Mouse (Mus musculus): ENCODE measurements around the gene Scfd1. TPM values are rescaled to one million over a fixed set of nuclear protein-coding genes. Genes with fewer than 3 reads are reported as not detected.

Gene Scfd1
- 4.4 and 11.9 TPM in 2 replicates for polyA plus RNA-seq (2012; rRNA removed; ENCODE audit: low replicate concordance)

GRCm38 (mm10) chr12:51377003-51377887, at the start of gene Scfd1:
Scfd1 (plus strand) TSS chr12:51377510.

GRCm38 (mm10) chr12:51347988-51348697, 29.2 kb upstream of the Scfd1 start, which contains the start of gene G2e3:
G2e3 (plus strand) TSS chr12:51348061.

Other genes starting within 250 kb of the Scfd1 start
- gene G2e3, start 29.4 kb upstream of the Scfd1 start, polyA plus RNA-seq (2012; rRNA removed; ENCODE audit: low replicate concordance) = 0.80 and 1.2 TPM in 2 replicates
- 1.6 and 2.2 TPM in 2 replicates for gene Coch, start 215.8 kb downstream of the Scfd1 start, polyA plus RNA-seq (2012; rRNA removed; ENCODE audit: low replicate concordance)

Data from mammary gland, adult 2 months (tissue).